Mouse (Mus musculus) heart, postnatal 0 days (tissue): ENCODE results near the gene Hoxa6. TPM values are rescaled to one million over a fixed set of nuclear protein-coding genes. Genes with fewer than 3 reads are reported as not detected.
A peak's percentile ranks its signal among the peaks of the same experiment; 100 is the strongest.

Experiments
- ATAC-seq: fragments of 200-750 bp; cut with Nextera tagmentation; 2 replicates; pipeline ENCODE4 v1.8.0; 2017; ENCODE audit warnings: low read depth, moderate number of reproducible peaks, moderate library complexity; ENCODE audit not compliant: insufficient read depth
- DNase-seq: peaks from one replicate; pipeline ENCODE4 v3.0.0-alpha.2; 2016; ENCODE audit warnings: low spot score
- H3K27ac ChIP-seq: fragments of 300-500 bp; sonication (generic); 2 replicates; pipeline ENCODE4 v1.5.1; 2014; ENCODE audit warnings: low read depth, mild to moderate bottlenecking
- H3K27me3 ChIP-seq: fragments of 300-500 bp; sonication (generic); 2 replicates; pipeline ENCODE4 v1.6.1; 2014; ENCODE audit warnings: low read length, mixed read lengths; ENCODE audit not compliant: control insufficient read depth, insufficient read depth
- H3K36me3 ChIP-seq: fragments of 300-500 bp; sonication (generic); replicated peaks from 2 replicates; pipeline ENCODE4 v1.6.1; 2014; ENCODE audit warnings: low read length, mixed read lengths; ENCODE audit not compliant: control insufficient read depth, insufficient read depth
- H3K4me1 ChIP-seq: fragments of 300-500 bp; sonication (generic); 2 replicates; pipeline ENCODE4 v1.6.1; 2014; ENCODE audit warnings: antibody characterized with exemption; ENCODE audit not compliant: control insufficient read depth, insufficient read depth
- H3K4me2 ChIP-seq: fragments of 300-500 bp; sonication (generic); 2 replicates; pipeline ENCODE4 v1.6.1; 2014; ENCODE audit warnings: low read depth, mild to moderate bottlenecking, low read length, moderate library complexity
- H3K4me3 ChIP-seq: fragments of 300-500 bp; sonication (generic); 2 replicates; pipeline ENCODE4 v1.5.1; 2014; ENCODE audit warnings: low read depth, low read length
- H3K9ac ChIP-seq: fragments of 300-500 bp; sonication (generic); replicated peaks from 2 replicates; pipeline ENCODE4 v1.6.1; 2014; ENCODE audit warnings: low read depth, low read length, mixed read lengths
- H3K9me3 ChIP-seq: fragments of 300-500 bp; sonication (generic); replicated peaks from 2 replicates; pipeline ENCODE4 v1.6.1; 2016; ENCODE audit warnings: low read length; ENCODE audit not compliant: control insufficient read depth
- CTCF ChIP-seq: IDR thresholded peaks from 2 replicates; pipeline ENCODE4 v1.5.1; 2016; ENCODE audit warnings: antibody characterized with exemption, control low read depth, low read depth
- EP300 ChIP-seq: IDR thresholded peaks from 2 replicates; pipeline ENCODE4 v1.6.1; 2016; ENCODE audit warnings: antibody characterized with exemption, low read depth
- WGBS: fragments of 180-500 bp; shearing (Covaris S2); extraction: QIAGEN DNeasy Blood & Tissue Kit; methylation state at CpG from one replicate; pipeline ENCODE4 v1.1.7; 2014; 5-methylcytosine and 5-hydroxymethylcytosine counted together
- polyA plus RNA-seq: library from polyadenylated mRNA; unstranded; fragments of >200 nt; fragmentation: Nextera tagmentation; extraction: Ambion mirVana; gene quantifications from 2 replicates; pipeline ENCODE4 v1.2.1, GENCODE M21; 2015
- total RNA-seq: library from RNA; depleted of rRNA; stranded (reverse); fragments of >200 nt; gene quantifications from 2 replicates; pipeline ENCODE4 v1.2.3, GENCODE M21; 2014; ENCODE audit warnings: low replicate concordance

Hoxa6 gene
- total and polyA plus RNA-seq, 2 experiments from 2014 or later = not detected

- ATAC-seq (no peak), DNase-seq (no peak)
- H3K9me3 ChIP-seq = no peaks in the 10 kb centered on the region
- TF ChIP-seq EP300 (no peak), CTCF (no peak)
- no peak overlapping the region for H3K9ac ChIP-seq
- no peak overlapping the region for H3K4me2 ChIP-seq
- 1% methylated on average over 18 of the region's 18 CpGs for WGBS
- 0 out of 2 replicates have a peak overlapping the region, but pooled peaks have one; percentile 6 for H3K4me3 ChIP-seq
- no peak overlapping the region for H3K27ac ChIP-seq
- H3K27me3 ChIP-seq = peaks cover 98% of the 10 kb centered on the region
- no peaks in the 10 kb centered on the region for H3K36me3 ChIP-seq
- H3K4me1 ChIP-seq = no peaks in the 10 kb centered on the region
These were observed 24.0 kb upstream of the Hoxa6 start for GRCm38 (mm10) chr6:52232568-52232965.

GRCm38 (mm10) chr6:52231885-52232567 lies 23.5 kb upstream of the Hoxa6 start:
- no peak for ATAC-seq
- Histone ChIP-seq H3K9me3 (no peaks in the 10 kb centered on the region), H3K27ac (no peak overlapping the region), H3K27me3 (peaks cover 98% of the 10 kb centered on the region), H3K4me2 (no peak overlapping the region), H3K4me3 (0 out of 2 replicates have a peak overlapping the region, but pooled peaks have one; percentile 6), H3K4me1 (no peaks in the 10 kb centered on the region), H3K9ac (no peak overlapping the region), H3K36me3 (no peaks in the 10 kb centered on the region)
- TF ChIP-seq CTCF (no peak), EP300 (no peak)
- 3% methylated on average over 18 of the region's 18 CpGs for WGBS
- no peak for DNase-seq

- WGBS = 4% methylated on average over 19 of the region's 36 CpGs
- no peaks in the 10 kb centered on the region for H3K9me3 ChIP-seq
- peaks cover 98% of the 10 kb centered on the region for H3K27me3 ChIP-seq
- H3K9ac ChIP-seq = no peak within 1 kb of the TSS
- no peak within 1 kb of the TSS for H3K27ac ChIP-seq
- no peaks in the 10 kb centered on the region for H3K36me3 ChIP-seq
- TF ChIP-seq CTCF (no peak), EP300 (no peak)
- no peak for ATAC-seq
- no peaks in the 10 kb centered on the region for H3K4me1 ChIP-seq
- DNase-seq = no peak
- H3K4me2 ChIP-seq = no peak within 1 kb of the TSS
- H3K4me3 ChIP-seq = peak within 1 kb of the TSS; percentile 15
These were observed 22.1 kb upstream of the Hoxa6 start, which contains the start of gene Hoxa9 for GRCm38 (mm10) chr6:52230516-52231165. Gene Hoxa9, minus strand, starts transcription at chr6:52231089.

GRCm38 (mm10) chr6:52229558-52230416 lies 21.3 kb upstream of the Hoxa6 start:
- Histone ChIP-seq H3K9ac (no peak overlapping the region), H3K27me3 (peaks cover 98% of the 10 kb centered on the region), H3K4me1 (no peaks in the 10 kb centered on the region), H3K4me3 (no peak overlapping the region), H3K36me3 (no peaks in the 10 kb centered on the region), H3K9me3 (no peaks in the 10 kb centered on the region), H3K4me2 (no peak overlapping the region), H3K27ac (no peak overlapping the region)
- ATAC-seq (no peak), DNase-seq (no peak)
- WGBS = 3% methylated on average over 44 of the region's 44 CpGs
- TF ChIP-seq CTCF (no peak), EP300 (no peak)
